Mouse (Mus musculus): ENCODE results near the gene Vrk2. TPM values are rescaled to one million over a fixed set of nuclear protein-coding genes. Genes with fewer than 3 reads are reported as not detected.
A peak's percentile ranks its signal among the peaks of the same experiment; 100 is the strongest.

The Vrk2 gene
- polyA plus RNA-seq, 1 experiment from 2014 or later = 23.8 TPM

DNA sequence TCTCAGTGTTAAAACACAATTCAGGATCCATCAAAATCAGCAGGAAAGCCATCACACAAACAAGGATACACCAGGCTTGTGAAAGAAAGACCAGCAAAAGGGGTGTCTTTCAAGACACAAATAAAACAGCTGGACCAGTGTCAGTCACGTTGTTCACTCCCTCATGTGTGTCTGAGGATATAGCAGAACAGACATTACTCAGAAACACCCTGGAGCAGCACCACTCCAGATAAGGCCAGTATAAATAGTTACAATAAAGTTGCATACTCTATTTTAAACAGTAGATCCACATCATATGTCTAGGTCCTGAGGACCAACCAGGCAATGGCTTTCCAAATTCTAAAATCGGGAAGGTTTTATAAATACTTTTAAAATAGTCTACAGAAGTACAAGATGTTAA is 77.7 kb downstream of the Vrk2 start:
- Histone ChIP-seq H3K27me3 (replicated peaks; ENCODE audit: control insufficient read depth, insufficient read depth, low read length) (no peaks in the 10 kb centered on the region), H3K4me2 (no peak overlapping the region), H3K4me3 (ENCODE audit: low read depth, low read length) (no peak overlapping the region), H3K36me3 (ENCODE audit: control insufficient read depth, insufficient read depth, low read length) (no peaks in the 10 kb centered on the region), H3K9me3 (ENCODE audit: control insufficient read depth, low read length) (no peaks in the 10 kb centered on the region), H3K27ac (ENCODE audit: low read depth, low read length) (no peak overlapping the region), H3K4me1 (replicated peaks; ENCODE audit: control insufficient read depth, insufficient read depth, low read length) (no peaks in the 10 kb centered on the region), H3K9ac (ENCODE audit: low read depth, low read length) (no peak overlapping the region)
- ATAC-seq (replicated peaks; ENCODE audit: low FRiP score) (no peak), DNase-seq (ENCODE audit: low spot score) (no peak)
- WGBS = 68% methylated on average over 2 of the region's 2 CpGs

DNA sequence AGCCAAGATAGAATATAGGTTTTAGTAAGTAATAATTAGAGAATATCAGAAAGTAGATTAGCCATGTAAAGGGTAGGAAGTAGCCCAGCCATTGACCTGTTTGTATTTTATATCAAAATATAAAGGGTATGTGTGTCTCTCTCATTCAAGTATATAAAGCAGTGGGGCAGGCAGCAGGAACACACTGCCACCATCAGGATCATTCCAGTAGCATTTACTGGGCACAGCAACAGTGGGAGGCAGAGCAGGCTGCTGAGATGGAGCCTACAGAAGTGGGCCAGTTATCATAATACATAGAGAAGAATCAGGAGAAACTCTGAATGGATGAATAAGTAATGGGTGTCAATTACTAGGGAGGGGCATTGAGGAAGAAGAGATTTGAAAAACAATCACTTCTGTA is 80.1 kb downstream of the Vrk2 start:
- no peak overlapping the region for H3K27ac ChIP-seq (ENCODE audit: low read depth, low read length)
- H3K4me1 ChIP-seq (replicated peaks; ENCODE audit: control insufficient read depth, insufficient read depth, low read length) = no peaks in the 10 kb centered on the region
- no peak for ATAC-seq (replicated peaks; ENCODE audit: low FRiP score)
- H3K4me2 ChIP-seq = no peak overlapping the region
- no peaks in the 10 kb centered on the region for H3K9me3 ChIP-seq (ENCODE audit: control insufficient read depth, low read length)
- H3K9ac ChIP-seq (ENCODE audit: low read depth, low read length) = no peak overlapping the region
- no peaks in the 10 kb centered on the region for H3K27me3 ChIP-seq (replicated peaks; ENCODE audit: control insufficient read depth, insufficient read depth, low read length)
- DNase-seq (ENCODE audit: low spot score) = no peak
- H3K36me3 ChIP-seq (ENCODE audit: control insufficient read depth, insufficient read depth, low read length) = no peaks in the 10 kb centered on the region; the same call in 1 of the 2 replicates
- no peak overlapping the region for H3K4me3 ChIP-seq (ENCODE audit: low read depth, low read length)

DNA sequence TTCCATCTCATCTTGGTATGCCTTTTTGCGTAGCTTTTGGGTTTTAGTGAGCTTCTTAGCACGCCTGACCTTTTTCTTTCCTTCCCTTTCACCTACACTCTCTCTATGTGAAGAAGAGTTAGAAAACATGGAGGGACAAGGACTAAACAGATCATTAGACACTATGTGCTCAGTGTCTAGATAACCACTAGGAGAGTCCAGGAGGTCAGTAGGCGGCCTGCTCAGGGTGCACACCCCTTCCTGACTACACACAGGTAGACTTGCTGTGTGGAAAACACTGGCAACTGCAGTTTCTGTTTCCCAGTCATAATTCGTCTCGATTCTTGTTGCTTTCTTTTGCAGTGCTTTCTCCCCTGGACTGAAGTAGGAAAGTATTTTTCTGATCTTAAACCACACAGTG is 97.8 kb downstream of the Vrk2 start:
- H3K9me3 ChIP-seq (ENCODE audit: control insufficient read depth, low read length) = no peaks in the 10 kb centered on the region
- H3K27me3 ChIP-seq (replicated peaks; ENCODE audit: control insufficient read depth, insufficient read depth, low read length) = no peaks in the 10 kb centered on the region
- H3K36me3 ChIP-seq (ENCODE audit: control insufficient read depth, insufficient read depth, low read length) = no peaks in the 10 kb centered on the region
- H3K4me2 ChIP-seq = no peak overlapping the region
- DNase-seq (ENCODE audit: low spot score) = no peak
- no peak overlapping the region for H3K9ac ChIP-seq (ENCODE audit: low read depth, low read length)
- no peak for ATAC-seq (replicated peaks; ENCODE audit: low FRiP score)
- no peak overlapping the region for H3K4me3 ChIP-seq (ENCODE audit: low read depth, low read length)
- H3K27ac ChIP-seq (ENCODE audit: low read depth, low read length) = no peak overlapping the region
- 82% methylated on average over 5 of the region's 5 CpGs for WGBS
- no peaks in the 10 kb centered on the region for H3K4me1 ChIP-seq (replicated peaks; ENCODE audit: control insufficient read depth, insufficient read depth, low read length)

DNA sequence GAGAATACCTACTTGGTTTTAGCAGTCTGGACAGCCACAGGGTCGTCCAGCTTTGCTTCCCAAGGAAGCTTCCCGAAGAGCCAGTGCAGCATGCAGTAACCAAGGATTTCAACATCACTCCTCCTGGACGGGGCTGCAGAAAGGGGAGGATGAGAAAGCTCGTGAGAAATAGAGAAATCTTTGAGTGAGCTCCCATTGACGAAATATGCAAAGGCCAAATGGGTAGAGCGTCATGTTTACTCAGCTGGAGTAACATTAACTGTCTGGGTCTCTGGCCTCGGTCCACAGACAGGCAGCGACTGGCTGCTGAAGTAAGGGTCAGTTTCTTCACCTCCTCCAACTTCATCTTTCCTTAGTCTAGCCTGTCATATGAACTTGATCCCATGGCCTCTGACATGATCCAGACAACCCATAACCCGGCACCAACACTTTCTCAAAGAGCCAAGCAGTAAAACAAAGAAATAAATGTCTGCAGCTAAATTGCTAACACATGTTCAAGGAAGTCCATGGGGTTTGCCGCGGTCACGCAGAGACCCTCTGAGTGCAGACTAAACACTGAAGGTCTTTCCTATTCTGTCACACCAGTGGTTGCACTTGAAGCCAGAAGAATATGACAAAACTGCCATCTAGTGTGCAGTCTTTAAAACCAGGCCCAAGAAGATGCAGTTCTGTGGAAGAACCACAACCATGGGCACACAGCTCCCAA is 103.9 kb downstream of the Vrk2 start:
- Histone ChIP-seq H3K4me2 (no peak overlapping the region), H3K9me3 (ENCODE audit: control insufficient read depth, low read length) (no peaks in the 10 kb centered on the region), H3K36me3 (ENCODE audit: control insufficient read depth, insufficient read depth, low read length) (no peaks in the 10 kb centered on the region), H3K27ac (ENCODE audit: low read depth, low read length) (no peak overlapping the region), H3K4me3 (ENCODE audit: low read depth, low read length) (no peak overlapping the region), H3K27me3 (replicated peaks; ENCODE audit: control insufficient read depth, insufficient read depth, low read length) (no peaks in the 10 kb centered on the region), H3K9ac (ENCODE audit: low read depth, low read length) (no peak overlapping the region), H3K4me1 (replicated peaks; ENCODE audit: control insufficient read depth, insufficient read depth, low read length) (no peaks in the 10 kb centered on the region)
- WGBS = 58% methylated on average over 12 of the region's 12 CpGs
- ATAC-seq (replicated peaks; ENCODE audit: low FRiP score) (peak; percentile 58), DNase-seq (ENCODE audit: low spot score) (peak; percentile 38)

DNA sequence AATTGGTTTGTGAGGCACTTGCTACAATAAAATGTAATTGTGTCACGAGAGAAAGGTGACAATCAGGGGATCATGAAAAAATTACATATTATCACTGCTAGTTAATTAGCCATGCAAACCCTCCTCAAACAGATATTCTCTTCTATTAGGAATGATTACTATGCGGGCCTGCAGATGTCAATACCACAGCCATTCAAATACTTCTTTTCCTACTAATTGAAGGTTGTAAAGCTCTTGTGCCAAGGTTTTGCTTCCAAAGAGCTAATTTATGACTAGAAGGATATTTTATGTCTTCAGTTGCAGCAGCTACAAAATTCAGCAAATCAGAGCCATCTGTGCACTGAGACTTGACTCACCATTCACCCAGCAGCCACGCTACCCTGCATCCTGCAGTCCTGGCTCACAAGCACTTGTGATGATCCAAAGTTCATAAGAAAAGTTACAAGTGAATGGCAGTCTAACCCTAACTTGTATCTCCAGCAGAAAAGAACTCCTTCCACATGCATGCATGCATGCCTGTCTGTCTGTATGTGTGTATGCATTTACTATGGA is 112.0 kb downstream of the Vrk2 start:
- DNase-seq (ENCODE audit: low spot score) = no peak
- H3K4me3 ChIP-seq (ENCODE audit: low read depth, low read length) = no peak overlapping the region

DNA sequence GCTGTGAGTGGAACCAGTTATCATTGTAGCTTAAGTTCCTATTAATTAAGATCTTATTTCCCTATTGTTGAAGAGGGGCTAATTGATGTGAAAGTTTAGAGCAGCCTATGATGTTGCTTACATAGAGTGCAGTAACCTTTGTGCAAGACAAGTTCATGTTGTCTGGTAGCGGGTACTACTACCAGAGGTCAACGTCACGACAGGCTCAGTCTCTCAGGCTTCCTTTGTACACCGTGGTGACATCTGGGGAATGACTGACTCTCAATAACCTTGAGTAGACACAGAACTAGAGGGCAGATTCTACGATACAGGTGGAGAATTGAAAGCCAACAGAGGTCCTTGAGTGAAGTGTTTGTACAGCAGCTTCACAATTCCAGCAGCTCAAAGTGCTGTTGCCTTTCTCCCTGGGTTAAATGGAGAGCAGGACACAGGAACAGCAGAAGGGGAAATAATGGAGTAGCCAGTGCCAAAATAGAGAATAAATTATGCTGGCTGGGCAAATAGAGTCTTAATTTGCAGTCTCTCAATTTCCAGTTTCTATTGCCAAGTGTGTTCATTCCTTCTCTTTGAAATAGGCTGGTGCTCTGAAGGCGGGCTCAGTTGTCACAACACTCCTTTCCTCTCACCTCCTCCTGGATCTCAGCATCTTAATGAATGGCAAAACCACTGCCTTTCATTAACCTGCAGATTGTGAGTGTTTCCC is 116.6 kb downstream of the Vrk2 start:
- H3K36me3 ChIP-seq (ENCODE audit: control insufficient read depth, insufficient read depth, low read length) = no peaks in the 10 kb centered on the region
- H3K9me3 ChIP-seq (ENCODE audit: control insufficient read depth, low read length) = no peaks in the 10 kb centered on the region
- H3K4me1 ChIP-seq (replicated peaks; ENCODE audit: control insufficient read depth, insufficient read depth, low read length) = no peaks in the 10 kb centered on the region
- no peak overlapping the region for H3K4me2 ChIP-seq
- DNase-seq (ENCODE audit: low spot score) = no peak
- no peaks in the 10 kb centered on the region for H3K27me3 ChIP-seq (replicated peaks; ENCODE audit: control insufficient read depth, insufficient read depth, low read length)
- H3K4me3 ChIP-seq (ENCODE audit: low read depth, low read length) = no peak overlapping the region
- ATAC-seq (replicated peaks; ENCODE audit: low FRiP score) = no peak
- 80% methylated on average over 6 of the region's 6 CpGs for WGBS
- no peak overlapping the region for H3K27ac ChIP-seq (ENCODE audit: low read depth, low read length)
- no peak overlapping the region for H3K9ac ChIP-seq (ENCODE audit: low read depth, low read length)

More for the DNA sequence above, 112.0 kb downstream of the Vrk2 start:
- no peak overlapping the region for H3K27ac ChIP-seq (ENCODE audit: low read depth, low read length)
- ATAC-seq (replicated peaks; ENCODE audit: low FRiP score) = no peak
- H3K9me3 ChIP-seq (ENCODE audit: control insufficient read depth, low read length) = no peaks in the 10 kb centered on the region
- H3K36me3 ChIP-seq (ENCODE audit: control insufficient read depth, insufficient read depth, low read length) = 0 out of 2 replicates have a peak, but pooled peaks cover 2% of the 10 kb centered on the region
- H3K4me2 ChIP-seq = no peak overlapping the region
- H3K4me1 ChIP-seq (replicated peaks; ENCODE audit: control insufficient read depth, insufficient read depth, low read length) = no peaks in the 10 kb centered on the region
- 86% methylated on average over 3 of the region's 3 CpGs for WGBS
- no peaks in the 10 kb centered on the region for H3K27me3 ChIP-seq (replicated peaks; ENCODE audit: control insufficient read depth, insufficient read depth, low read length)
- no peak overlapping the region for H3K9ac ChIP-seq (ENCODE audit: low read depth, low read length)

DNA sequence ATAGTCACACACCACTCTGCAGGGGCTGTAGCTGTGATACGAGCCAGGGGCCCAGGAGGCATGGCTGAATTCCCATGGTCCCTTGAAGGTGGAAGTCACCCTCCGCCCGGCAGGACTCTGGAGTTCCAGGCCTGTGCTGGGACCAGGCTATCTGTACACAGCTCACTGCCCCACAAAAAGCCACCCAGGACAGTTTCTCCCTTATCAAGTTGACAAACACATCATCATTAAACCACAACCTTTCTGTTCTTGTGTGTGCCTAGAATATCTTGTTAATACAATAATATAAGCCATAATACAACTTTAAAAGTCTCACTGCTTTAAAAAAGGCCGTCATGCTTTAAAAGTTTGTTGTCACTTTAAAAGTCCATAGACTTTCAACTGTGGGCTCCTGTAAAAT is 139.7 kb downstream of the Vrk2 start:
- Histone ChIP-seq H3K27me3 (replicated peaks; ENCODE audit: control insufficient read depth, insufficient read depth, low read length) (no peaks in the 10 kb centered on the region), H3K36me3 (ENCODE audit: control insufficient read depth, insufficient read depth, low read length) (no peaks in the 10 kb centered on the region), H3K9me3 (ENCODE audit: control insufficient read depth, low read length) (no peaks in the 10 kb centered on the region), H3K4me1 (replicated peaks; ENCODE audit: control insufficient read depth, insufficient read depth, low read length) (no peaks in the 10 kb centered on the region), H3K27ac (ENCODE audit: low read depth, low read length) (no peak overlapping the region), H3K4me2 (no peak overlapping the region), H3K4me3 (ENCODE audit: low read depth, low read length) (no peak overlapping the region), H3K9ac (ENCODE audit: low read depth, low read length) (no peak overlapping the region)
- WGBS = 81% methylated on average over 4 of the region's 4 CpGs
- DNase-seq (ENCODE audit: low spot score) (no peak), ATAC-seq (replicated peaks; ENCODE audit: low FRiP score) (peak; percentile 31; the same call in 1 of the 2 replicates)

DNA sequence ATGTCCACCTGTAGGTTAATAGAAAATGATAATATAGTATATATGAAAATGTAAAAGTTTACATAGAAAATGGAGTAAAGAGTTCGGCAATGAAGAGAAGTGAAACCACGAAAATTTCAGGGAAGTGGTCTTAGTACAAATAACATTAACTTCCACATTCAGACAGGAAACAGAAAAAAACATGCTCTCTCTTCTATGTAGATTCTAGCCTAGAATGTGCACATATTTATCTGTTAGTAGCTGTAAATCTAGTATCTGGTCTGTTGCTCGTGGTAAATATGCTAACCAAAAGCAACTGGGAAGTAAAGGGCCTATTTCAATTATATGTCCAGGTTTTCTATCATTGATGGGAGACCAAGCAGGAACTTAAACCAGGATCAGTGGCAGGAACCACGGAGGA is 141.1 kb downstream of the Vrk2 start:
- H3K4me3 ChIP-seq (ENCODE audit: low read depth, low read length) = no peak overlapping the region
- 55% methylated on average over 4 of the region's 4 CpGs for WGBS
- H3K27ac ChIP-seq (ENCODE audit: low read depth, low read length) = no peak overlapping the region
- DNase-seq (ENCODE audit: low spot score) = no peak
- no peaks in the 10 kb centered on the region for H3K27me3 ChIP-seq (replicated peaks; ENCODE audit: control insufficient read depth, insufficient read depth, low read length)
- H3K4me2 ChIP-seq = no peak overlapping the region
- no peaks in the 10 kb centered on the region for H3K36me3 ChIP-seq (ENCODE audit: control insufficient read depth, insufficient read depth, low read length)
- H3K9ac ChIP-seq (ENCODE audit: low read depth, low read length) = no peak overlapping the region
- H3K9me3 ChIP-seq (ENCODE audit: control insufficient read depth, low read length) = no peaks in the 10 kb centered on the region
- no peak for ATAC-seq (replicated peaks; ENCODE audit: low FRiP score)
- no peaks in the 10 kb centered on the region for H3K4me1 ChIP-seq (replicated peaks; ENCODE audit: control insufficient read depth, insufficient read depth, low read length)

DNA sequence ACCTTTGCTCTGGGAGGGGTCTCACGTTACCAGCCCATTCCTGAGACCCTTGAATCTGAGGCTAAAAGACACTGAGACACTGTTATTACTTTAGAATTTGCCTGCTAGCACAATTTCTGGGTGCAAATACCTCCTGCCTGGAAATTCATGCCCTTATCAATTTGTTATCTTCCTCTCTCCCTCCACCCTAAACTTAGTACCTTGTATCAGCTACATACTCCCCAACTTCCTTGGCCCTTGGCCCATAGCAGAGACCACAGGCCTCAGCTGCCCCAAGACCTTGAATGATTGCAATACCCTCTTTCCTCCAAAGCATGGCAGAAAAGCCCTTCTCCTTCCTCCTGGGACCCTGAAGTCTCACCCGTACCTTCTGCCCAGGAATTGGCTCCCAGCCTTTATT is 142.6 kb downstream of the Vrk2 start:
- H3K27me3 ChIP-seq (replicated peaks; ENCODE audit: control insufficient read depth, insufficient read depth, low read length) = no peaks in the 10 kb centered on the region
- no peak for ATAC-seq (replicated peaks; ENCODE audit: low FRiP score)
- WGBS = 91% methylated on average over 2 of the region's 2 CpGs

More for the DNA sequence above, 142.6 kb downstream of the Vrk2 start:
- Histone ChIP-seq H3K36me3 (ENCODE audit: control insufficient read depth, insufficient read depth, low read length) (no peaks in the 10 kb centered on the region), H3K4me3 (ENCODE audit: low read depth, low read length) (no peak overlapping the region), H3K27ac (ENCODE audit: low read depth, low read length) (no peak overlapping the region), H3K9me3 (ENCODE audit: control insufficient read depth, low read length) (no peaks in the 10 kb centered on the region), H3K4me1 (replicated peaks; ENCODE audit: control insufficient read depth, insufficient read depth, low read length) (no peaks in the 10 kb centered on the region), H3K4me2 (no peak overlapping the region), H3K9ac (ENCODE audit: low read depth, low read length) (no peak overlapping the region)
- DNase-seq (ENCODE audit: low spot score) = no peak

All from liver, embryonic 11.5 days (tissue).